Mouse (Mus musculus): Measurements from ENCODE around the gene Arrdc2.

GRCm38 (mm10) chr8:70884683-70885082, 45.2 kb upstream of the Arrdc2 start:
- TF ChIP-seq FLI1 (IDR thresholded peaks at IDR 0.05; ENCODE audit: low read length), result no peak
- no peak for TF ChIP-seq GATA1 (IDR thresholded peaks at IDR 0.05; ENCODE audit: borderline replicate concordance, low read length)
